Mouse (Mus musculus): Measurements from ENCODE around the gene Farsa.

- TF ChIP-seq EP300 (IDR thresholded peaks at IDR 0.05; ENCODE audit: low read depth), result no peak
- peak; percentile 35; the same call in 1 of the 2 replicates for TF ChIP-seq CTCF (IDR thresholded peaks at IDR 0.05; ENCODE audit: low read depth)
These were observed 14.9 kb downstream of the Farsa start, which contains the start of gene Syce2 for GRCm38 (mm10) chr8:84871376-84872308.
